Mouse (Mus musculus): Measurements from ENCODE around the gene Abce1. TPM values are rescaled to one million over a fixed set of nuclear protein-coding genes. Genes with fewer than 3 reads are reported as not detected.

The Abce1 gene
- total RNA-seq, 4 experiments from 2014 or later = 40.1 to 44.4 (median 43.3) TPM

- DNase-seq (ENCODE audit: low spot score) = peak; percentile 24
Measured at GRCm38 (mm10) chr8:79639586-79640451, 71.7 kb downstream of the Abce1 start, which contains the start of gene Otud4. Gene Otud4, plus strand, starts transcription at chr8:79639618.

GRCm38 (mm10) chr8:79638707-79639549, 72.6 kb downstream of the Abce1 start:
- DNase-seq (ENCODE audit: low spot score) = peak; percentile 99

GRCm38 (mm10) chr8:79638001-79638706, 73.4 kb downstream of the Abce1 start:
- DNase-seq (ENCODE audit: low spot score) = no peak

GRCm38 (mm10) chr8:79637237-79637636, 74.3 kb downstream of the Abce1 start:
- no peak for DNase-seq (ENCODE audit: low spot score)

GRCm38 (mm10) chr8:79636151-79636550, 75.4 kb downstream of the Abce1 start:
- no peak for DNase-seq (ENCODE audit: low spot score)

GRCm38 (mm10) chr8:79635491-79635890, 76.0 kb downstream of the Abce1 start:
- DNase-seq (ENCODE audit: low spot score) = no peak

Other genes starting within 250 kb of the Abce1 start
- gene Otud4, start 72.1 kb downstream of the Abce1 start, total RNA-seq (2022) = 10 to 100 TPM; 44.8 to 53.7 (median 46.0) TPM
- gene Anapc10, start 80 bp upstream of the Abce1 start, total RNA-seq (2022) = 1 to 10 TPM; 3.0 to 4.7 (median 4.2) TPM